Mouse (Mus musculus): Measurements from ENCODE around the gene Natd1.

DNA sequence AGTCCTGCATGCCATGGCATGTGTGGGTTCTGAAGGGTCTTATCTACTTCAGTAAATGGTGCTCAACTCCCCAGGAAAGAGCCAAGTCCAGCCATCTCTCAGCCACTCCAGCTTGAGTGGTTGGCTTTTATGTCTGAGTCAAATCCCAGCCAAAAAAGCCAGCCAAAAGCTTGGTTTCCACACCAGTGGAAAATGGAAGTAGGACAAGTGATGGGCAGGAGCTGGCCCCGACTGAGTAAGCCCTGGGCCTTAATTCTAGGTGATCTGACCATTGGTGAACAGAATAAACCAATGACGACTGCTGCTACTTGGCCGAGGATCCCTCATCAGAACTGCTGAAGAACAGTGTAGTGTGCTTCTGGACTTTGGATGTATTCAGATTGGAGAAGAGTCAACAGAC is 47.1 kb downstream of the Natd1 start:
- TF ChIP-seq POLR2A (IDR thresholded peaks at IDR 0.05; ENCODE audit: borderline replicate concordance, extremely low read depth, insufficient read depth, insufficient read length, poor library complexity, severe bottlenecking) (no peak), CTCF (IDR thresholded peaks at IDR 0.05; ENCODE audit: borderline replicate concordance, extremely low read depth, insufficient read depth, insufficient read length) (no peak)

All from brain, embryonic 14.5 days (tissue).